Mouse (Mus musculus): ENCODE measurements around the gene Sept5.

Gene Sept5

DNA sequence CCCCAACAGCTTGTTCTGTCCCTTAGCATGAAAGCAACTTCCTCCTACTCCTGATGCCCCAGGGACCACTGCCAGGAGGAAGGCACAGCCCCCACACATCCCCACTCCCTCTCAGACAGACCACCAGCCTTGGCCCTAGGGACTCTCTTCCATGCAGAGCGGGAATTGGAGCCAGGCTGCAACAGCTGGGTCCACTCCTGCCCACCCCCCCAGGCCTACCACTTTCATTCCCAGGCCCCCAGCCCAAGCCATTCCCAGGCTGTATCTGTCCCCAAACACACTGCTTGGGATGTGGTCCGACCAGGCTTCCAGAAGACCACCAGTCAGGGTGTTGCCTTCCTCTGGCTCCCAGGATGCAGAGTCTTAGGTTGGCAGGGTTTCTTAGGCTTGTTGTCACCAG, 20.7 kb downstream of the Sept5 start:
- no peak for DNase-seq

- peak; percentile 60 to 72 for DNase-seq
Observed at GRCm38 (mm10) chr16:18608226-18608625, 21.5 kb downstream of the Sept5 start.

- no peak for DNase-seq
Observed at GRCm38 (mm10) chr16:18605705-18606104, 24.0 kb downstream of the Sept5 start.

GRCm38 (mm10) chr16:18604267-18604701, 25.5 kb downstream of the Sept5 start:
- DNase-seq, result peak in 1 of 2 experiments; percentile 30

DNA sequence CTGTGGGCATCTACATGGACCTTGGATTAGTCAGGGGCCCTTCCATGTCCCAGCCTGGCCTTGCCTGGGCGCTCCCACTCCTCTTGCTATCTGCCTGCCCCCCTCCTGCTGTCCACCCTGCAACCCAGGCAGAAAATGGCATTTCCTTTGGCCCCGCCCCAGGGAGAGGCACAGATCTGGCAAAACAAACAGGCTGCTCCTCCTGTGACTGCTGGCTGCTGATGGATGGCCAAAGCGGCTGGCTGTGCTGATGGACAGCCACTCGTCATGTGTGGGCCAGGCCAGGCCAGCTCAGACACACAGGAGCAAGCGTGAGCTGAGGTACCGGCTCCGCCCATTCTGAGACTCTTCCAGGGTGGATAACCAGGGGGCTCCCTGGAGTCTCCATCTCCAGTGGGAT, 28.3 kb downstream of the Sept5 start:
- DNase-seq, result peak; percentile 52 to 70

DNA sequence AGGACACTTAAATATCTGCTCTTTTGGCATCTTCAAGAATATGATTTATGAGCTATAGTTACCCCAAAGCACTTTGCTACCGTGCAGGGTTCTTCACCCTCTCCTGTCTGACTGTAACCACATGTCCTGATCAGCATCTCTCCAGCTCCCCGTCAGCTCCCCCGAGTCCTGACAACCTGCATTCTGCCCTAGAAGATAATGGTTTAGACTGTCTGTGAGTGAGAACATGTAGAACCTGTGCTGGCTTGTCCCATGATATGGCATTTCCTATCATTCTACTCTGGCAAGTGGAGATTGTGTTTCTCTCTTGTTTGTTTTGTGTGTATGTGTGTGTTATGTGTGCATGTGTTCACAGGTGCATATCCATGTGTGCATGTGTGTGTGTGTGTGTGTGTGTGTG, 31.7 kb downstream of the Sept5 start:
- DNase-seq, result no peak

DNA sequence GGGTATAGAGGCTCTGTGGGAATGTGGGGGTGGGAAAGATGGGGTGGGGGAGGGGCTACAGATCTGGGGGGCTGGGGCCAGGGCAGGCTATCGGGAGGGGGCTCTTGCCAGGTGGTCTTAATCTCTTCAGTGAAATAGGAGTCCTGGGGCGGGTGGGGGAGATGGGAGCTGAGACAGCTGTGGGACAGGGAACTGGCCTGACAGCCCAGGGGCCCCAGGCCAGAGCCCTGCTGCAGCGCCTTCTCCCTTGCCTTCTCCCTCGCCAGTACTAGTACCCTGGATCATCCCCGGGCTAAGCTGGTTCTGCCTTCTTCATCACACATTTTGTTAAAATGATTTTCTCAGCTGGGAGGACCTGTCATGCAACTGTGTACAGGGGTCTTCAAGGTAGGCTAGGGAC, 33.5 kb downstream of the Sept5 start:
- DNase-seq, result no peak

- no peak for DNase-seq
Observed at GRCm38 (mm10) chr16:18593930-18594329, 35.8 kb downstream of the Sept5 start.

GRCm38 (mm10) chr16:18591047-18592018, 38.4 kb downstream of the Sept5 start:
- peak in 1 of 2 experiments; percentile 31 for DNase-seq

DNA sequence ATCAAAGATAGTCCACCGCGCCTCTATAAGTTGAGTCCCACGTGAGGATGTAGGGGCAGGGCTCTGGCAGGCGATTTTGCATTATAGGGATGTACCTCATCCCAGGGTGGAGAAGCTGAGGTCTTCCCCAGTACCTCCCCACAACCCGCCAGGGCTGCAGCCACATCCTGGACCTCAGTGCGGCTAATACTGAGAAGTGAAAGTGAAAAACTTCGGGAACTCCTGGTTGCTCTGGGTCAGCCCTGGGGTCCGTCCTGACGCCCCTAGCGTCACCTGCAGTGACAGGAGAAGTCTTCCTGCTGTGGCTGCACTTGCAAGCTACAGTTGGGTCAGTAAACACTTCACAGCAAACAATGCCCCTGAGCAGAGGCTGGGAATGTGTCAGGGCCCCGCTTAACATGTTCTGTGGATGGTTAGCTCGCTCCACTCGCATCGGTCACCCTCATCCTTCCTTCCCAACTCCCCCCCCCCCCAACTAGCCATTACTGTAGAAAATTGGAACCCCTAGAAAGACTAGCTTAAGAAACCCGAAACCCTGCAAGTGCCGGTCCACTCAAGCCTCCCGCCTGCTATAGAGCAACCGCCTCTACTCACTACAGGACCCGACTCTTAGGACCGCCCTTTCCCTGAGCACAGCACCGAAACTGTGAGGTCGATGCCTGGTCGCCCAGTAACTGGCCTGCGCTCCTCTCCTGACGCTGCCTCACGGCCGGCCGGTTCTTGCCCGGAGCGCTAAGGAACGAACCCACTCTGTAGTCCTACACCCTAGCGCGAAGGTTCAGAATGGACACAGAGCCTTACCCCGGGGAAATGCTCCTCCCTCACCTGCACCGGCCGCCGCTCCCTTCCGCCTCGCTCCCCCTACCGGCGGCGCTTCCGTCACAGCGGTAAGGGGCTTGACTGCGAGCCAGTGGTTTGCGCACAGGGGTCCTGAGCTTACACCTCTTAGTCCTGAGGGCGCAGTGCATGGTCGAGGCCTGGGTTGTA, 39.7 kb downstream of the Sept5 start, which contains the start of gene Tbx1:
Gene Tbx1, minus strand, starts transcription at position 868 of the 987 bp plus-strand sequence.
- DNase-seq, result peak in 1 of 2 experiments; percentile 33

- DNase-seq, result no peak
Observed at GRCm38 (mm10) chr16:18589080-18589621, 40.6 kb downstream of the Sept5 start.

GRCm38 (mm10) chr16:18588738-18589055, 41.1 kb downstream of the Sept5 start:
- DNase-seq, result no peak

DNA sequence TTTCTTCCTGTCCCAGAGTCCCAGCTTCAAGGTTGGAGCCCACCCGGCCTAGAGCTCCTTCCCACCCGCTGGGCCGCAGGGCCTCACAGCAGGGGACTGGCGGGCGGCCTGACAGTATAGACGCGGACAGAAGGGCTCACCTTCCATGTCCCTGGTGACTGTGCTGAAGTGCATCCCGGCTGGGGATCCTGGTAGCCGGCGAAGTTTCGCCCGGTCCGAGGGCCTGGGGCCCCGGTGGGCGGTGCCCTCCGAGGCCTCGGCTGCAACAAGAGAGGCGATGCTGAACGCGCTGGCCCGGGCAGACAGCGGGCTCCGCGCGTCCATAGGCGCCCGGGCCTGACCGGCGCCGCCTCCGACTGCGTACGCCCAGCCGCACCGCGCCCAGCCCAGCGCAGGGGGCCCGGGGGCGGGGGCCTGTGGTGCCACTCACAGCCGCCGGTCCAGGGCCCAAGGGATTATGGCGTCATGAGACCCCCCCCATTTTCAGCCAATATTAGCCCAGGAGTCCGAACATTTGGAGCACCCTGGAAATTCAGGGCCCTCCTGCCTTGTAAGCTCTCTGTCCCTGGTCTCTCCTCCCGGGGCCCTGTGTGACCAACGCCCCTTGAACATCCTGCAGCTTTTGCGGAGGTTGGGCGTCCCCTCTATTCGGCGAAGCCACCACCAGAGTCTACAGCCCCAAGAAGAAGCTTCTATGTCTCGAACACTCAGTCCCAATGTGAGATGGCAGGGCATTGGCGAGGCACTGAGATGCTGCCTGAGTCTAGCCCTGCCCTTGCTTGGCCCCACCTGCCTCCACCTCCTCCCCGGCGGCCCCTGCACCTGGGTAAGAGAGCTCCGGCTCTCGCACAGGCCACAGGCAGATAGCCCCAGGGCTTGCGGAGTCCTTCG, 41.7 kb downstream of the Sept5 start:
- peak; percentile 44 to 48 for DNase-seq

- no peak for DNase-seq
Observed at GRCm38 (mm10) chr16:18586906-18587546, 42.7 kb downstream of the Sept5 start.

GRCm38 (mm10) chr16:18586076-18586905, 43.5 kb downstream of the Sept5 start:
- DNase-seq, result peak in 1 of 2 experiments; percentile 43

GRCm38 (mm10) chr16:18585676-18586075, 44.1 kb downstream of the Sept5 start:
- DNase-seq, result peak in 1 of 2 experiments; percentile 37

- no peak for DNase-seq
Observed at GRCm38 (mm10) chr16:18584901-18585510, 44.7 kb downstream of the Sept5 start.

DNA sequence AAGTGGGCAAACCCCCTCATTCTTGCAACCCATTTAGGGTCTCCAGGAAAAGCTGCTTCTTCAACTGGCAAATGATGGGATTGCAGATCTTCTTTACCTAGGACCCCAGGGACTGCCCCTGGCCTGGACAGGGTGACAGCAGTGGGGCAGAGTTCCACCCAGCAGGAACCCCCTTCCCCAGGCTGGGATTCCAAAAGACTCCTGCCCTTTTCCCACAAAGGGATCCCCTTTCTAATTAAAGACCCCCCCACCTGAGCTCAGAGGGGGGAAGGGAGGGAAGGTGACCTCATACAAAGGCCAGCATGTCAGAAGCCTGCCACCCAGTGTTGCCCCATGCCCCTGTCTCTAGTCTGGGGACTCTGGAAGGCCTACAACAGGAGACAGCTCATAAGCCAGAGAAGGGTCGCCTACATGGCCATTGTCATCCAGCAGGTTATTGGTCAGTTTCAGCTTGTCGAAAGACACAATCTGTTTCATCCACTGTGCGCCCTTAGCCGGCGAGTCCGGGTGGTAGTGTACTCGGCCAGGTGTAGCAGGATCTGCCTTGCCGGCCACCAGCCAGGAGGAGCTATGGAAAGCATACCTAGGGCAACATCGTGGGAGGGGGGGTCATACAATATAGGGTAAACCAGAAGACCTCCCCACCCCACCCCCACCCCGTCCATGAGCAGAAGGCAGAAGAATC, 45.9 kb downstream of the Sept5 start:
- DNase-seq, result no peak

DNA sequence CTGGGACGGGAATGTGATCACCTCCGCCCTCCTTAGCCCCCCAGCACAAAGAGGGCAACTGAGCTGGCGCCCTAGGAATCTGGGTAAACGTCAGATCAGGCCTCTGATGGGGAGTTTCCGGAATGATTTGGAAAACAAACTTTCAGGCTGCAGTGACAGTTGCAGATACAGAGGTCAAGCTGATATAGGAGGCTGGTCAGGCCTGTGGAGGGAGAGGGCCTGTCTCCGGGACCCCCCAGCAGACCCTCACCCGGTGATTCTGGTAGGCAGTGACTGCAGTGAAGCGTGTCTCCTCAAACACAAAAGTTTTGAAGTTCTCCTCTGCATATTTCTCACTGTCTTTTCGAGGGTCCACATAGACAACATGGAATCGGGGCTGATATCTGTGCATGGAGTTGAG, 46.6 kb downstream of the Sept5 start:
- no peak for DNase-seq
